Mouse (Mus musculus) ES-Bruce4 (cell line): ENCODE results near the gene Ptprm. TPM values are rescaled to one million over a fixed set of nuclear protein-coding genes. Genes with fewer than 3 reads are reported as not detected.

ENCODE experiments used
- H3K27ac ChIP-seq: 2 replicates; pipeline ENCODE4 v1.5.1; 2012; ENCODE audit warnings: low read length, inconsistent platforms; ENCODE audit not compliant: insufficient read depth
- H3K27me3 ChIP-seq: 2 replicates; pipeline ENCODE4 v1.6.1; 2012; ENCODE audit warnings: mild to moderate bottlenecking, low read length, inconsistent platforms; ENCODE audit not compliant: control insufficient read depth, poor library complexity, insufficient read depth, severe bottlenecking
- H3K36me3 ChIP-seq: 2 replicates; pipeline ENCODE4 v1.6.1; 2012; ENCODE audit warnings: inconsistent platforms, mild to moderate bottlenecking, low read length, moderate library complexity; ENCODE audit not compliant: control insufficient read depth, poor library complexity, insufficient read depth, severe bottlenecking
- H3K4me1 ChIP-seq: one replicate; pipeline ENCODE4 v1.8.1; 2011; ENCODE audit warnings: low read length; ENCODE audit not compliant: control insufficient read depth, insufficient read depth
- H3K4me3 ChIP-seq: 2 replicates; pipeline ENCODE4 v1.5.1; 2011; ENCODE audit warnings: low read depth, mild to moderate bottlenecking, low read length
- H3K9ac ChIP-seq: 2 replicates; pipeline ENCODE4 v1.6.1; 2012; ENCODE audit warnings: low read depth, mild to moderate bottlenecking, inconsistent platforms; ENCODE audit not compliant: poor library complexity, severe bottlenecking
- H3K9me3 ChIP-seq: replicated peaks from 2 replicates; pipeline ENCODE4 v1.6.1; 2012; ENCODE audit warnings: mild to moderate bottlenecking, low read length, inconsistent platforms; ENCODE audit not compliant: control insufficient read depth, poor library complexity, insufficient read depth, severe bottlenecking
- CTCF ChIP-seq: IDR thresholded peaks from one replicate; pipeline ENCODE4 v1.8.1; 2011; ENCODE audit warnings: low read depth, low read length
- EP300 ChIP-seq: IDR thresholded peaks from 2 replicates; pipeline ENCODE4 v1.6.1; 2011; ENCODE audit warnings: low read depth, low read length; ENCODE audit not compliant: insufficient read depth
- POLR2A ChIP-seq: IDR thresholded peaks from one replicate; pipeline ENCODE4 v1.8.1; 2011; ENCODE audit warnings: low read length; ENCODE audit not compliant: insufficient read depth
- polyA plus RNA-seq: library from polyadenylated mRNA; stranded (reverse); fragments of >200 nt; gene quantifications from 2 replicates; pipeline ENCODE4 v1.2.4, GENCODE M21; 2011; ENCODE audit warnings: low read depth; ENCODE audit not compliant: missing spikeins, insufficient read depth, insufficient read length

The Ptprm gene
- polyA plus RNA-seq, 1 experiment, result 10.8 TPM

DNA sequence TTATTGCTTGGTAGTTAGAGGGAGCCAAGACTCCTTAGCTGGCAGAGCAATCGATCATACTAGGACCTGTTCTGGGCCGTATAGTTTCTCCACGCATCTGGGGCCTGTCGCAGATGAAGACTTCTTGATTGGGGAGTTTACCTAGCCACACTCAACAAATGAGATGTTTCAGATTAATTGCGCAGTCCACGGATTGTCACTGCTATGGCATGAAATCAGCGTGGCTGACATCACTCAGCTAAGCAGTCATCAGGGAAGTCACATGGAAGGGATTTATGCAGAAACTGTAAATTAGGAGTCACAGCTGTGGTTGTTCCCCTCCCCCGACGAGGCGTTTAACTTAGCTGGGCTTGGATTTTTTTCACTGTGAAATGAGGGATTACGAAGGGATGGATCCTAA, 479.4 kb downstream of the Ptprm start:
- Histone ChIP-seq H3K4me3 (no peak overlapping the region), H3K4me1 (no peaks in the 10 kb centered on the region), H3K9ac (no peak overlapping the region), H3K27me3 (no peaks in the 10 kb centered on the region), H3K27ac (no peak overlapping the region), H3K36me3 (no peaks in the 10 kb centered on the region), H3K9me3 (no peaks in the 10 kb centered on the region)
- no peak for TF ChIP-seq CTCF
- TF ChIP-seq POLR2A, result no peak
- no peak for TF ChIP-seq EP300

DNA sequence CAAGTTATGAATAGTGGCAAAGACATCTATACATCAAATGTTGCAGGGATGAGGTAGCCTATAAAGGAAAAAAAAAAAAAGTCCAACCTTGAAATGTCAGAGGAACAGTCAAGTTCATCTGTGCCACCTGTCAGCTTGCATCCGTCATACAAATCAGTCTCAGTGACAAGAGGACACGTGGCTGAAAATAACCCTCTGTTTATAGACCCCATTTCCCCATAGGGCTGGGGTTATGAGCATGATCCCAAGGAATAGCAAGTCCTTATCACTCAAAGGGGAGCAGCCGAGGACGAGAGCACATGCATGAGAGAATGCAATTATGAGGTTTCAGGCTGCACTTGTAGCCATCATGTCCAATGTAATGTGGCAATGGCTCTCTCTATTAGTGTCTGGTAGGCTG, 482.9 kb downstream of the Ptprm start:
- Histone ChIP-seq H3K4me1 (no peaks in the 10 kb centered on the region), H3K27ac (no peak overlapping the region), H3K27me3 (no peaks in the 10 kb centered on the region), H3K4me3 (no peak overlapping the region), H3K9me3 (no peaks in the 10 kb centered on the region), H3K9ac (no peak overlapping the region), H3K36me3 (no peaks in the 10 kb centered on the region)
- TF ChIP-seq POLR2A (no peak), CTCF (no peak), EP300 (no peak)

DNA sequence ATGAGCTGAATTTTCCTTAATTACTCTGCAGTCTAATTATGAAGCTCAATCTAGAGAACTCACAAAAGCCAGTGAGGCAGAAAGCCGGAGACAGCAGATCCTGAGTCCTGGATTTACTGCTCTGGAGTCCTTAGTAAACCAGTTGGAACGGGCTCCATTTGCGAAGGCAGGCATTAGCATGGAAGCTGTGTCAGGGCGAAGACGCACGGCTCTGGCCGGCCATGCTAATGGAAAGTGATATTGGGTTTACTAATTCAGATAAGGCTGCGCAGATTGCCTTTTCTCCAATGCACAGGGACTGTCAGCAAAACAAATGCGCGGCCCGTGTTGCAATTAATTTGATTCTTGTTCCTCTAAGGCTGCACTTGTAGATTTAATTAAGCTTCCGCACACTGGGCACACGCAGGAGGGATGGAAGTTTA, 484.7 kb downstream of the Ptprm start:
- Histone ChIP-seq H3K27ac (no peak overlapping the region), H3K36me3 (no peaks in the 10 kb centered on the region), H3K4me1 (no peaks in the 10 kb centered on the region), H3K4me3 (no peak overlapping the region), H3K9me3 (no peaks in the 10 kb centered on the region), H3K9ac (no peak overlapping the region), H3K27me3 (no peaks in the 10 kb centered on the region)
- TF ChIP-seq CTCF (no peak), POLR2A (no peak), EP300 (no peak)

DNA sequence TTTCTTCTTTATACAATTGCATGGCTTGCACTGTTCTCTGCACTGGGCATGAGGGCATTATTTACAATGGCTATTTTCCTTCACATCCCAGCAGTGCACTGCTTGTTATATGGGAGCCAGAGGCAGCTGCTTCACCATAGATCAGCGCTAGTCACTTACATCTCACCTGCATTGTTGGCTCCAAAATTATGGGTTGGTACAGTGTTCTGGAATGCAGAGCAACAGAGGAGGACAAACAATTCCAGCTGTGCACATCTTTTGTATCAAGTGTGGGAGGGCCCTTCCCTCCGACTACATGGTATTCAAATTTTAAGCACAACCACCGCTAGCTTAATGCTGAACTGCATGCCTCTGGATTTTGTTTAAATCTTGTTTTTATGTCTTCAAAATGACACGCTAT, 489.8 kb downstream of the Ptprm start:
- H3K9me3 ChIP-seq, result no peaks in the 10 kb centered on the region
- TF ChIP-seq CTCF (no peak), POLR2A (no peak), EP300 (no peak)
- H3K4me3 ChIP-seq, result no peak overlapping the region

DNA sequence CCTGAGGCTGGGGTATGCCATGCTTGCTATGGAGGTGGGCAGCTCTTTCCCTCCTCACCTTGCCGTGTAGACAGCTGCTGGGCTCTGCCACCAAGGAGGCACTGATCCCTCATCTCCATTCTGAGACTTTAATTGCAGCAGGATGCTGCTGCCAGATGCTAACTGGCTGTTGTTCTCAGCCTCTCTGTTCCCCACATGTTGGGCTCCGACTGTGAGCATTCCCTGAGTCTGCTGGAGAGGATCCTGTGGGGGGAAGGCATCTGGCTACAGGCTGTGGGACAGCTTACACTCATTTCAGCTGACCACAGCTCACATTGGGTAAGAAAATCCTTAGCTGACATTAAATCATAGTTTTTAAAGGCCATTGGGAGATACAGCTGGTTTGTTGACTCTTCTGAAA, 492.7 kb downstream of the Ptprm start:
- Histone ChIP-seq H3K36me3 (no peaks in the 10 kb centered on the region), H3K4me3 (no peak overlapping the region), H3K9me3 (no peaks in the 10 kb centered on the region), H3K9ac (no peak overlapping the region), H3K27me3 (no peaks in the 10 kb centered on the region), H3K4me1 (no peaks in the 10 kb centered on the region), H3K27ac (no peak overlapping the region)
- no peak for TF ChIP-seq EP300
- TF ChIP-seq CTCF, result no peak
- TF ChIP-seq POLR2A, result no peak

More for the DNA sequence above, 489.8 kb downstream of the Ptprm start:
- Histone ChIP-seq H3K27ac (no peak overlapping the region), H3K27me3 (no peaks in the 10 kb centered on the region), H3K36me3 (no peaks in the 10 kb centered on the region), H3K9ac (no peak overlapping the region), H3K4me1 (no peaks in the 10 kb centered on the region)

DNA sequence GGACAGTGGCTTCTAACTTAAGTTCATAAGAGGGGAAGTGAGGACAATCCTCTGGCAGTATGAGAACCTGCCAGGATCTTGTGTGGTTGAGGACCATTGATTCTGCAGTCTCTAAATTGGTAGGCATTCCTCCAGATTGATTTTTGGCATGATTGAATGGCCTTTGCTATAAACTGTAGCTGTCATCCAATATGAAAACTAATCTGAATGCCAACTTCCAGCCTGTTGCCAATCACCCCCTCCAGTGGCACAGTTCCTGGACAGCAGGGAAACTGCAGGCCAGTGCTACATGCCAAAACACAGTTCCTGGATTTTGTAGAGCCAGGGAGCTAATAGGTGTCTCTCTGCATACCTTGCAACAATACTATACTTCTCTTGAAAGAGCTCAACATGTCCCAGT, 495.5 kb downstream of the Ptprm start:
- no peaks in the 10 kb centered on the region for H3K9me3 ChIP-seq
- no peak overlapping the region for H3K27ac ChIP-seq
- H3K27me3 ChIP-seq, result no peaks in the 10 kb centered on the region
- H3K4me3 ChIP-seq, result no peak overlapping the region
- TF ChIP-seq POLR2A, result no peak
- TF ChIP-seq EP300, result no peak
- TF ChIP-seq CTCF, result no peak
- no peaks in the 10 kb centered on the region for H3K36me3 ChIP-seq
- no peaks in the 10 kb centered on the region for H3K4me1 ChIP-seq
- H3K9ac ChIP-seq, result no peak overlapping the region
